Mouse (Mus musculus): ENCODE data around the gene Otog. TPM values are rescaled to one million over a fixed set of nuclear protein-coding genes. Genes with fewer than 3 reads are reported as not detected.

The Otog gene
- polyA plus RNA-seq, 1 experiment from 2014 or later, result 0.16 TPM

DNA sequence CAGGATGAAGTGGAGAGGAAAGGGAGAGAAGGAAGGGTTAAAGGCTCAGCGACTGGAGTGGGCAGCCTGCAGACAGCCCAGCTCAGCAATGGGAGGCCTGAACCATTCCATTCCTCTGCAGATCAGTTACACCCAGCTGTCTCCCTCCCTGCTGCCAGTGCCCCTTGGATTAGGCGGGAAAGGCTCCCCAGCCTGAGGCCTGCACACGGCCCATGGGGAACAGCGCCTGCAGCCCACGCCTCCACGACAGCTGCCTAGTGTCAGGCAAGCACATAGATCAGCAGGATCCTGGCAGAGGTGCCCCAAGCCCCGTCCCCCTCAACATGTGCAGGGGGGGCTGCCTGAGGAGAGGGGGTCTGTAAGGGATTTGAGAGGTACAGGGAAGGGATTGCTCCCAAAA, 76.2 kb downstream of the Otog start:
- peak; percentile 71 for ATAC-seq (ENCODE audit: insufficient number of reproducible peaks, insufficient read depth, low FRiP score, low TSS enrichment, low read depth)
- H3K9ac ChIP-seq (replicated peaks), result peak overlapping the region; percentile 46; the same call in 1 of the 2 replicates
- WGBS, result 9% methylated on average over 7 of the region's 7 CpGs

DNA sequence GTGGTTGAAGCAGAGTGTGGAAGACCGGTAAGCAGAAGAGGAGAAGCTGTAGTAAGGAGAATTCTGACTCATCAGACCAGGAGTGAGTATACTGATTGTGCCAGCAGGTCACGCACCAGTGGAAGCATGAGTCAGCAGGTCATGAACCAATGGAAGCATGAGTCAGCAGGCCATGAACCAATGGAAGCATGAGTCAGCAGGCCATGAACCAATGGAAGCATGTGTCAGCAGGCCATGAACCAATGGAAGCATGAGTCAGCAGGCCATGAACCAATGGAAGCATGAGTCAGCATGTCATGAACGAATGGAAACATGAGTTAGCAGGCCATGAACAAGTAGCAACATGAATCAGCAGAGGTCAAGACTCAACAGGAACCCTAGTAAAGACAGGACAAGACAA, 80.5 kb downstream of the Otog start:
- Histone ChIP-seq H3K9ac (replicated peaks) (no peak overlapping the region), H3K4me1 (replicated peaks) (peaks cover 8% of the 10 kb centered on the region; the same call in 1 of the 2 replicates), H3K27ac (no peak overlapping the region), H3K27me3 (no peaks in the 10 kb centered on the region; the same call in 1 of the 2 replicates), H3K9me3 (no peaks in the 10 kb centered on the region), H3K4me3 (replicated peaks) (no peak overlapping the region), H3K36me3 (no peaks in the 10 kb centered on the region), H3K4me2 (no peak overlapping the region)
- ATAC-seq (ENCODE audit: insufficient number of reproducible peaks, insufficient read depth, low FRiP score, low TSS enrichment, low read depth), result no peak
- WGBS, result 85% methylated on average over 3 of the region's 3 CpGs

More for the DNA sequence above, 76.2 kb downstream of the Otog start:
- Histone ChIP-seq H3K4me2 (no peak overlapping the region), H3K36me3 (no peaks in the 10 kb centered on the region), H3K4me3 (replicated peaks) (no peak overlapping the region), H3K9me3 (no peaks in the 10 kb centered on the region), H3K27me3 (no peaks in the 10 kb centered on the region; the same call in 1 of the 2 replicates), H3K27ac (no peak overlapping the region), H3K4me1 (replicated peaks) (peaks cover 11% of the 10 kb centered on the region; the same call in 1 of the 2 replicates)

DNA sequence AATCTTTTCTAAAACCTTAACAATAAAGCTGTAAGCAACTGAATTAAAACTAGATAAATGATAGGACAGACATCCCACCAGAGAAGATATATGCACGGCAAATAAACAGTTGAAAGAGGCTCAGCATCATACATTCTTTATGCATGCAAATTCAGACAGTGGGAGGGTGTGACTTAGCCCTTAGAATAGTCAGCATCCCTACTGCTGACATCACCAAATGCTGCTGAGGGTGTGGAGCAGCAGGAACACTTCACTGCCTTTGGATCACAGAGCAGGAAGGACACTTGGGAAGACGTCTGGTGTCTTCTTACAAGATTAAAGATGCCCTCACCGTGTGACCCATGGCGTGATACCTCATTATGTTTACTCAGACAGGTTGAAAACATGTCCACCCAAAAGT, 87.1 kb downstream of the Otog start:
- H3K9ac ChIP-seq (replicated peaks), result no peak overlapping the region
- H3K4me3 ChIP-seq (replicated peaks), result no peak overlapping the region
- no peak overlapping the region for H3K27ac ChIP-seq
- no peaks in the 10 kb centered on the region; the same call in 1 of the 2 replicates for H3K27me3 ChIP-seq
- ATAC-seq (ENCODE audit: insufficient number of reproducible peaks, insufficient read depth, low FRiP score, low TSS enrichment, low read depth), result no peak
- no peaks in the 10 kb centered on the region for H3K4me1 ChIP-seq (replicated peaks)
- no peaks in the 10 kb centered on the region for H3K9me3 ChIP-seq
- H3K36me3 ChIP-seq, result no peaks in the 10 kb centered on the region
- WGBS, result 60% methylated on average over 4 of the region's 4 CpGs
- H3K4me2 ChIP-seq, result no peak overlapping the region

DNA sequence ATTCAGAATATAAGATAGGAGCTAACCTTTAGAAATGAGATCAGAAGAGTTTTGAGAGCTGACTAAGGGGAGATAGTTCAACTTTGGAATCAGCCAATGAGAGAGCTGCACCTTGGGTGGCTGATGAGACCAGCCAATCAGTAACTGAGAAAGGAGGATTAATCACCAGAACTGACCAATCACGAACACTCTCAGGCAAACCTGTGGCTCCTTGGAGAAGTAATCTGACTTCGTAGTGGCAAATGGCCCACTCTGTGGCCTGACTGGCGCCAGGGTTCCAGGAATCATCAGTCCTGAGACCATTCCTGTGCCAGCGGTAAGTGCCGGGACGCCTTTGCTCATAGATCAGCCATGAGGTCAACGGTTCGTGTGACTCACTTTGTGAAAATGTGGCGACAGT, 96.6 kb downstream of the Otog start:
- no peak for ATAC-seq (ENCODE audit: insufficient number of reproducible peaks, insufficient read depth, low FRiP score, low TSS enrichment, low read depth)
- no peak overlapping the region for H3K4me3 ChIP-seq (replicated peaks)
- H3K27me3 ChIP-seq, result no peaks in the 10 kb centered on the region
- no peaks in the 10 kb centered on the region for H3K9me3 ChIP-seq
- peaks cover 10% of the 10 kb centered on the region for H3K4me1 ChIP-seq (replicated peaks)
- H3K4me2 ChIP-seq, result no peak overlapping the region
- 90% methylated on average over 9 of the region's 9 CpGs for WGBS
- no peaks in the 10 kb centered on the region for H3K36me3 ChIP-seq
- no peak overlapping the region for H3K27ac ChIP-seq
- no peak overlapping the region for H3K9ac ChIP-seq (replicated peaks)

DNA sequence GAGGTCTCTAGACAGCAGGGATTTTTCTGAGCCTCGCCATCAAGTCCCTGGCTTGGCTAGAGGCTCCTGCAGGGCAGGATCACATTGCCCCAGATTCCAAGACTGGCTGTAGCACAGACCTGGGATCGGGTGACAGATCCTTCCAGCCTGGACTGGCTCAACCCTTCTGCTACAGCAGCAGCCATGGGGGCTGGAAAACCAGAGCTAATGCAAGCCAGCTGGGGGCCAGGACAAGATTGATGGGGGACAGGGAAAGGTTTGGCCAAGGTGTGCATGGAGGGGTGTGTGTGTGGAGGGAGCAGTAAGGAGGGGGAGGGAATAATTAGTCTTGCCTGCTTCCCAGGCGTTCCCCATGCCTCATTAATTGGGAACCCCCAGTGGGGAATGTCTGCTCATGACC, 99.0 kb downstream of the Otog start:
- Histone ChIP-seq H3K9ac (replicated peaks) (no peak overlapping the region), H3K36me3 (no peaks in the 10 kb centered on the region), H3K4me1 (replicated peaks) (peaks cover 10% of the 10 kb centered on the region), H3K4me2 (no peak overlapping the region), H3K9me3 (no peaks in the 10 kb centered on the region), H3K27ac (no peak overlapping the region), H3K27me3 (no peaks in the 10 kb centered on the region), H3K4me3 (replicated peaks) (no peak overlapping the region)
- WGBS, result 5% methylated on average over 3 of the region's 3 CpGs
- peak; percentile 81 for ATAC-seq (ENCODE audit: insufficient number of reproducible peaks, insufficient read depth, low FRiP score, low TSS enrichment, low read depth)

DNA sequence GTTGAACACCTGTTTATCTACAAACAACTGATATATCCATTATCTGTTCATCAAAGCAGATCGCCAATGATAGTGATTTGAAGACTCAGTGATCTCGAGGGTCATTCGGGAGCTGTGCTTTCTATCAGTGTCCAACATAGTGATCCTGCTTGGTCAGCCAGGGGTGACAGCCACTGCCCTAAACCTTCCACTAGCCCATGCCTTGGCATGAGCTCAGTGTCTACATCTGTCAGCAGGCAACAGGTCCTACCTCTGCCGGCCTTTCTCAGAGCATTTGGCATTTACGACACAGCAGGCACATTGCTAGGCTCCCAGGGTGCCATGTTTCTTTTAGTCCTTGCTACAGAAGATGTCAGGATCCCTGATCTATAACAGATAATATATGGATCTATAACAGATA, 99.5 kb downstream of the Otog start:
- no peak overlapping the region for H3K27ac ChIP-seq
- no peak overlapping the region for H3K4me3 ChIP-seq (replicated peaks)
- H3K9ac ChIP-seq (replicated peaks), result no peak overlapping the region
- H3K4me2 ChIP-seq, result no peak overlapping the region
- no peaks in the 10 kb centered on the region for H3K9me3 ChIP-seq
- no peak for ATAC-seq (ENCODE audit: insufficient number of reproducible peaks, insufficient read depth, low FRiP score, low TSS enrichment, low read depth)
- 51% methylated on average over 5 of the region's 5 CpGs for WGBS
- H3K36me3 ChIP-seq, result no peaks in the 10 kb centered on the region
- no peaks in the 10 kb centered on the region; the same call in 1 of the 2 replicates for H3K27me3 ChIP-seq
- peaks cover 10% of the 10 kb centered on the region for H3K4me1 ChIP-seq (replicated peaks)

DNA sequence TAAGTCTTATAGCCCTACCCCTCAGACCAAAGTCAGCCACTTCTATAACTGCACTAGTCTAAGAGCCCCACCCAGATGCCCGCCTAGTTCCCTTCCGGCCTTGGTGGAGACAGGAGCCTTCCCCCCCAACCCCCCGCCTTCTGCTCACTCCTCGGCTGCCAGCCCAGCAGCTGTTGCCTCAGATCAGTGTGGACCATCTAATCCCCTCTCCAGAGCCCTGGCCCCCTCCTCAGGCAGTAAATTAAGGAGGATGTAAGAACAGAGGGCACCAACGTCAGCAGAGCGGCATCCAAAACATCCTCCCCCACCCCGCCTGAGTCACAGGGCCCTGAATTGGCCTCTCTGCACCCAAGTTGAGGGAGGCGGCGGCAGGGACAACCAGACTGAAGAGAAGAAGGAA, 100.7 kb downstream of the Otog start:
- Histone ChIP-seq H3K36me3 (no peaks in the 10 kb centered on the region), H3K4me2 (no peak overlapping the region), H3K27me3 (peaks cover 2% of the 10 kb centered on the region), H3K9ac (replicated peaks) (no peak overlapping the region), H3K27ac (no peak overlapping the region), H3K4me3 (replicated peaks) (no peak overlapping the region), H3K4me1 (replicated peaks) (peaks cover 10% of the 10 kb centered on the region), H3K9me3 (no peaks in the 10 kb centered on the region)
- ATAC-seq (ENCODE audit: insufficient number of reproducible peaks, insufficient read depth, low FRiP score, low TSS enrichment, low read depth), result peak; percentile 63; the same call in 1 of the 2 replicates
- WGBS, result 72% methylated on average over 9 of the region's 9 CpGs

DNA sequence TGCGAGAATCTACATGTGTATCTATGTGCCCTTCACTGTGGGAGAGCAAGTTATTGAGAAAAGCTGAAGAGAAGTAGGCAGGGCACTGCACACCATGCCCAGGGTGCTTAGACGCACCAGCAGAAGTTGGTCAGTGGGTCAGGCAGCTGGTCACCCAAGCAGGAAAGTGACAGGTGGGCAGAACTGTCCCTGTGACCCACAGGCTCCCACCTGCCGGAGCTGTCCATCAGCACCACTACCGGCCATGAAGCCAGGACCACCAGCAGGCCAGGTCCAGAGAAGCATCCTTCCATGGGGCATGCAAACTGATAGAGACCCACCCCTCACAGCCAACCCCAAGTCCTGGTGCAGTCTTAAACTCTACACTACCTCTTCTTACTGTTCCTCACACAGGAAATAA, 106.9 kb downstream of the Otog start:
- no peak for ATAC-seq (ENCODE audit: insufficient number of reproducible peaks, insufficient read depth, low FRiP score, low TSS enrichment, low read depth)
- Histone ChIP-seq H3K4me2 (no peak overlapping the region), H3K27ac (no peak overlapping the region), H3K4me3 (replicated peaks) (no peak overlapping the region), H3K4me1 (replicated peaks) (no peaks in the 10 kb centered on the region), H3K9me3 (no peaks in the 10 kb centered on the region), H3K27me3 (peaks cover 53% of the 10 kb centered on the region), H3K9ac (replicated peaks) (no peak overlapping the region), H3K36me3 (no peaks in the 10 kb centered on the region)
- WGBS, result 65% methylated on average over 4 of the region's 4 CpGs

DNA sequence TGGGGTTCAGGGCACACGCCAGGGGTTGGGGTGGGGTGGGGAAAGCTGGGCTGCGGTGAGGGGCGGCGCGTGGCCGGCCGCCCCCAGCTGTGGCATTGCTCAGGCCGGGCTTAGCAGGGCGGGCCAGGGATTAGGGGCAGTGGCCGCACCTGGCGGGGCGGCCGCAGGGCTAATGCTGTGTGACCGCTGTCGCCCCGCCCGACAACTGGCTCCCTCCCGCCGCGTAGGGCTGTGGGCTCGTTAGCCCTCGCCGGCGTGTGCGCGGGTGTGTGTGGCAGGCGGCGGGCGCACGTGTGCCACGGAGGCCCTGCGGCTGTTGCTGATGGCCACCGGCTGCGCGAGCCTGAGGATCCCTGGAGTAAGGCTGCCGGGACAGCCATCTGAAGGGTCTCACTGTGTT, 108.0 kb downstream of the Otog start:
- 0 out of 2 replicates have a peak overlapping the region, but pooled peaks have one; percentile 11 for H3K4me3 ChIP-seq (replicated peaks)
- no peak for ATAC-seq (ENCODE audit: insufficient number of reproducible peaks, insufficient read depth, low FRiP score, low TSS enrichment, low read depth)
- H3K4me1 ChIP-seq (replicated peaks), result no peaks in the 10 kb centered on the region
- peaks cover 56% of the 10 kb centered on the region for H3K27me3 ChIP-seq
- peak overlapping the region; percentile 23; the same call in 1 of the 2 replicates for H3K4me2 ChIP-seq
- no peaks in the 10 kb centered on the region for H3K36me3 ChIP-seq
- H3K27ac ChIP-seq, result no peak overlapping the region
- WGBS, result 3% methylated on average over 36 of the region's 36 CpGs
- H3K9me3 ChIP-seq, result no peaks in the 10 kb centered on the region
- no peak overlapping the region; the same call in 1 of the 2 replicates for H3K9ac ChIP-seq (replicated peaks)

DNA sequence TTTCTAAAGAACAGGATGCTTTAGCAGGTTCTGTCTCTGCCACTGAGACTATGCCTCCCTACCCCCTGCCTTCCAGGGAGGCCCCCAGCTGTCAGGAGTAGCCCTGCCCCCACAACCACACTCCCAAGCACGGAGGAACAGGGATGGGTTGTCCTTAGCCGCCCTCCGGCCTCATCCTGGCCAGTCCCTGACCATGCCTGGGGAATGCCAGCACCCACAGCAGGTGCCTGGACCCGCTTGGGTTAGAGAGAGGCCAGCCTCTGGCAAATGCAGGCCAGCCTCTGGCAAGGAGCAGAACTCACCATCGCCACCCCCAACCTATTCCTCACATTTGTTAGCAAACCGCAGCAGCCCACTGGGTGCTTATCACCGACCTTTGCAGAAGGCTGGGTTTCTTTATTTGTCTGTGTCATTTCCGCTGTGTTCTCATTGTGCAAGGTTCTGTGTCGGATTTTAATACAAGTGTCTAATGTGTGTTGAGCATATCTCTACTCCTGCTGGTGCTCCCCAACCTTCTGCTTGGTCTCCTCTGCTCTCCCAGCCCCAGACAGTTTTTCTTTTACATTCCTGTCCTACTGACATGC, 109.4 kb downstream of the Otog start:
- Histone ChIP-seq H3K4me1 (replicated peaks) (no peaks in the 10 kb centered on the region), H3K9me3 (no peaks in the 10 kb centered on the region), H3K4me3 (replicated peaks) (no peak overlapping the region), H3K4me2 (no peak overlapping the region), H3K27me3 (peaks cover 56% of the 10 kb centered on the region), H3K36me3 (no peaks in the 10 kb centered on the region), H3K27ac (no peak overlapping the region), H3K9ac (replicated peaks) (no peak overlapping the region)
- ATAC-seq (ENCODE audit: insufficient number of reproducible peaks, insufficient read depth, low FRiP score, low TSS enrichment, low read depth), result no peak
- WGBS, result 59% methylated on average over 9 of the region's 9 CpGs

DNA sequence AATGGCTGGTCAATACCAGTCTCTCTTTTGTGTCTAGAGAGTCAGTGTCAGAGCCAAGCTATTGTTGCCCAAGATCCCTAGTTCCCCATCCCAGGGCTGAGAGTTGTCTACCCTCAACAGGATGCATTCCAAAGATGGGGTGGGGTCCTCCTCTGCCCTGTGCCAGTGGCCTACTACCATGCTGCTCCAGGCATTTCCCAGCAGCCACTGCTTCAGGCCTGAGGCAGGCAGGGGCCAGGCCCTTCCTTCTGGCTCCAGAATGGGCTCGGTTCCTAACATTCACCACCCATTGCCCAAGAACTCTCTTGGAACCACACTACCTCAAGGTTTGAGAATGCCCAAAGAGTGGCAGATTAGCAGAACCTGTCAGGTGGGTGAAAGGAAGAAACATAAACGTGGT, 112.0 kb downstream of the Otog start:
- H3K4me3 ChIP-seq (replicated peaks), result no peak overlapping the region
- ATAC-seq (ENCODE audit: insufficient number of reproducible peaks, insufficient read depth, low FRiP score, low TSS enrichment, low read depth), result no peak
- H3K27me3 ChIP-seq, result peaks cover 42% of the 10 kb centered on the region
- H3K36me3 ChIP-seq, result no peaks in the 10 kb centered on the region
- H3K9me3 ChIP-seq, result no peaks in the 10 kb centered on the region
- no peak overlapping the region for H3K9ac ChIP-seq (replicated peaks)
- H3K4me1 ChIP-seq (replicated peaks), result no peaks in the 10 kb centered on the region
- WGBS, result 65% methylated on average over 2 of the region's 2 CpGs
- no peak overlapping the region for H3K4me2 ChIP-seq
- H3K27ac ChIP-seq, result no peak overlapping the region

DNA sequence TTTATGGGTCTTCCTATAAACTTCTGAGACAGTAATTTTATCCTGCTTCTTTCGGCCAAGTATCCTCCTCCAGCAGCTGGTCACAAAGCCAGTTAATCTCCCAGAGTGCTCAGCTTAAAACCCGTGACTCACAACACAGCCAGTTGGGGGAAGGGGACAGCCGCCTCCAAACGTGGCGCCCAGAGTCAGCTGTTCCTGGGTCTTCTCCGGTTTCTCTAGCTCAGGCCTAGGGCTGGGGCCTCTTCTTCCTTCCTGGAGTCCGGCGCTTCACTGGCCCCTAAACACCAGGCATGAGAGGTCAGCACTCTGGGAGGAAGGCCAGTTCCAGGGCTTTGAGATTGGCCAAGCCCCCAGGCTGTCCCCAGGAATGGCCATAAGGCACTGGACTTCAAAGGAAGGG, 112.4 kb downstream of the Otog start:
- no peaks in the 10 kb centered on the region for H3K4me1 ChIP-seq (replicated peaks)
- 51% methylated on average over 8 of the region's 8 CpGs for WGBS
- peak; percentile 63 for ATAC-seq (ENCODE audit: insufficient number of reproducible peaks, insufficient read depth, low FRiP score, low TSS enrichment, low read depth)
- H3K27me3 ChIP-seq, result peaks cover 38% of the 10 kb centered on the region
- H3K9me3 ChIP-seq, result no peaks in the 10 kb centered on the region
- no peak overlapping the region for H3K4me2 ChIP-seq
- 0 out of 2 replicates have a peak overlapping the region, but pooled peaks have one; percentile 12 for H3K27ac ChIP-seq
- H3K4me3 ChIP-seq (replicated peaks), result no peak overlapping the region
- no peaks in the 10 kb centered on the region for H3K36me3 ChIP-seq
- no peak overlapping the region for H3K9ac ChIP-seq (replicated peaks)
